Mouse (Mus musculus): ENCODE data around the gene Il24.

The Il24 gene

DNA sequence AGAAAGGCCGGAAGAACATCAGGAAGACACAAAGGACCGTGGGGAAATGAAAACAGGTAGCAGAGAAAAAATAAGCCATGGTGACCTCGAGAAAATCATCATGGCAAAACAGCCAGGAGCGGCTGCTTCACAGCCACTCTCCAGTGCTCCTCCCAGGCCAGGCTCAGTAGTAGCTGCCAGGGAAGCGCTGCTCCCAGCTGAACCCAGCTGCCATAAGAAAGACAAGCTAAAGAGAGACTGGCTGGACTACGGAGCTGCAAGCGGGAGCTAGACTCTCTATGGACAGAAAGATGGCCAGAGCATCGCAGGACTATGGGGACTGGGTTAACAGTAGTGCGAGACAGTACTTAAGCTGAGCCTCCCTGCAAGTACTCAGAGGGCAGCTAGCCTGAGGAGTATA lies 32.4 kb downstream of the Il24 start:
- no peak for DNase-seq (ENCODE audit: low spot score in 2 of 2)

DNA sequence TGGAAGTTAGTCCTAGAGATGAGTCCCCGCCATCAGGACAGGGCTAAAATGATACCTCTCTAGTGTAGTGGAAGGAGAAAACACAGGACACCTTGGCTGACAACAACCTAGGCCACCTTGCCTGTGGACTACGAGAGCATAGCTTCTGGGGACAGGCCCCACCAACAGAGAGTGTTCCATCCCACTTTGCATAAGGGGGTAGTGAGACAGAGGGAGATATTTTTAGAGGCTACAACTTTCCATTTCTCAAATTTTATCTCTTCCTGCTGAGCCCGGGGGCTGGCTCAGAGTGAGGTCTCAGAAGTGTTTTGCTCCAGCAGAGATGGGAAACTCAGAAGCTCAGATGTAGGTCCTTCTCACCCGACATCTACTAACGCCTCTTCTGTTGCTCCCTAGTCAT lies 36.8 kb downstream of the Il24 start:
- DNase-seq (ENCODE audit: low spot score in 2 of 2) = no peak

DNA sequence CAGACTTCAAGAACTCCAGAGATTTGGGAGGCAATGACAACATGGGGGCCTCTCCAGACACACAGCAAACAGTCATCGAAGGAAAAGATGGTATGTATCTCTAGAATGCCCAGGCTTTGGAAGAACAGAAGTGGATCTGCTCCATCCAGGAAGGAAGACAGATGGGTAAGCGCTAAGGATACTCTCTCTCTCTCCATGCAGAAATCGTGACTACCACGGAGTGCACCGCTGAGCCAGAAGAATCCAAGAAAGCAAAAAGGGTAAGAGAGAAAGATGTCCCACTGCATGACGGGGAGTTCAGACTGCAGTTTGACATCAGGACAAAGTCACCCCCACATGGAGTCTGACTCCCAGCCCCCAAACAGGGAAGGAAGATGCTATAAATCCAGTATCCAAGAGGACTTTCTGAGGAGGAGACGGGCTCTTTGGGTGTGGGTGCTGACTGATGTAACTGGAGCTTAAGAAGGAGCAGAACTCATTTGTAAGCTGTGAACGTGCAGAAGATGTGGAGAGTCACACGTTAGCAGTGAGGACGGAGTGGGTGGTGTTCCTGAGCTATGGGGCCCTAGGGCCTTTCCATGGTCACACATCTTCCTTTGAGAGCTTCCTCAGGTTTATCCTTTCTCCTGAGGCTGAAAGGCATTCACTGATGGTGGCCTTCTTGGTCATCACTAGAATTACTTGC lies 37.6 kb downstream of the Il24 start:
- DNase-seq (ENCODE audit: low spot score in 2 of 2) = peak in 1 of 2 experiments; percentile 22

DNA sequence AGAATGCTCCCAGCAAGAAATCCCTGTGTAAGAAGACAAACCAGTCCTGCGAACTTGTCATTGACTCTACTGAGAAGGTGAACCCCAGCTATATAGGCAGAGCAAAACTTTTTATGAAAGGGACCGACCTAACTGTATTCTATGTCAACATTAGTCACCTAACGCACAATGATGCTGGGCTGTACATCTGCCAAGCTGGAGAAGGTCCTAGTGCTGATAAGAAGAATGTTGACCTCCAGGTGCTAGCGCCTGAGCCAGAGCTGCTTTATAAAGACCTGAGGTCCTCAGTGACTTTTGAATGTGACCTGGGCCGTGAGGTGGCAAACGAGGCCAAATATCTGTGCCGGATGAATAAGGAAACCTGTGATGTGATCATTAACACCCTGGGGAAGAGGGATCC lies 42.7 kb downstream of the Il24 start:
- DNase-seq (ENCODE audit: low spot score in 2 of 2) = no peak

DNA sequence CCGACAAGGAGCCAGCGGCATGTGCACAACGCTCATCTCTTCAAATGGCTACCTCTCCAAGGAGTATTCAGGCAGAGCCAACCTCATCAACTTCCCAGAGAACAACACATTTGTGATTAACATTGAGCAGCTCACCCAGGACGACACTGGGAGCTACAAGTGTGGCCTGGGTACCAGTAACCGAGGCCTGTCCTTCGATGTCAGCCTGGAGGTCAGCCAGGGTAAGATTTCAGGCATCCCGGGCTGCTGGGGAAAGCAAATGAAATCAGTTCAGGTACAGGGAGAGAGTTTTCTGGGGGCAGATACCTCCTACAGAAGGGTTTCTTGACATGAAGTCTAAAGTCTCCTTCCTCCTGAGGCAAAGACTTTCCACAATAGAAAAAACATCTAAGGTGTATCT lies 45.6 kb downstream of the Il24 start:
- DNase-seq (ENCODE audit: low spot score in 2 of 2) = no peak

DNA sequence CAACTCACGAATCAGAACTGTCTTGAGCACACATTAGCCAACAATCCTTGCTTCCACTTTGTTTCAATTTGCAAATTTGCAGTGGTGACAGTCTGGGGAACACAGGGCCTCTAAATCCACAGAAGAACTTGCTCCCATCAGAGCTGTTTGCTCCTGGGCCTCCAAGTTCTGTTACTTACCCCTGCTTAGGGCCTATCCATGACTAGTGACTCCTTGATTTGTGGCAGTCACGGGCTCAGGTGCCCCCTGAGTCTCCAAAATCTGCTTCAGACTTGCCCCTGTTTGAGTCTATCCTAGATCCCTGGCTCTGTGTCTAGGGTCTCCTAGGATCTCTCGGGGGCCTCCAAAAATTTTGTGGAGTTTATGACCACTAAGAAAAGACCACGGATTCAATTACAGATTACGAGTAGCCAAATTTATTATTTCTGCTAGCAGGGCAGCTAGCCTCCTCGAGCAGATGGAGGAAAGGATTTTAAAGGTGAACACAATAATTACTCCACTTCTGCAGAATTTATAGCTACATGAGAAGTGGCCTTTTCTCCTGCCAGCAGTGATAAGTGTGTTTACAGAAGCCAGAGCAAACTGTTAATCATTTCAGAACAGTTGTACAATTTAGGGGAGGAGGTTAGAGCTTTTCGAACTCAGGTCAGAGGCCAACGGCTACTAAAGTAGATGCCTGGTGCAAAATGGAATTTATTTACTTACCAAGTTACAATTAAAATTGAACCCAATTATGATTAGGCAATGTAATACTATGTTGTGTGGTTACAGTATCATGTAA lies 46.5 kb downstream of the Il24 start:
- DNase-seq (ENCODE audit: low spot score in 2 of 2) = no peak

DNA sequence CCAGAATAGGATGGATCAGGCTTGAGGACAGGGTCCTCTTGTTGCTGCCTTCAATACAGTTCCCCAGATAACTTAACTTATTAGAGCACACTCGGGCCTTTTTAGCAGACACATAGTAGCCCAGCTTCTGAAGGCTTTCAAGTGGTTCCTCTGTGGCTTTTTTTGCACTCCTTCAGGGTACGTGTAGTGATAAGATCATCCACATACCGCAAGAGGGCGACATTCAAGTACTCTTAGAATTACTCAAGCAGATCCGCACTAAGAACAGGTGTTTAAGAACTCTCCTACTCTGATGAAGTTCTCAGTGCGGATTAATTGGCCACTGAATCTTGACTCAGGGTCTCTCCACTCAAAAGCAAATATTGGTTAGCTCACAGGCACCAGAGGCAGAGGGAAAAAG lies 49.0 kb downstream of the Il24 start:
- no peak for DNase-seq (ENCODE audit: low spot score in 2 of 2)

DNA sequence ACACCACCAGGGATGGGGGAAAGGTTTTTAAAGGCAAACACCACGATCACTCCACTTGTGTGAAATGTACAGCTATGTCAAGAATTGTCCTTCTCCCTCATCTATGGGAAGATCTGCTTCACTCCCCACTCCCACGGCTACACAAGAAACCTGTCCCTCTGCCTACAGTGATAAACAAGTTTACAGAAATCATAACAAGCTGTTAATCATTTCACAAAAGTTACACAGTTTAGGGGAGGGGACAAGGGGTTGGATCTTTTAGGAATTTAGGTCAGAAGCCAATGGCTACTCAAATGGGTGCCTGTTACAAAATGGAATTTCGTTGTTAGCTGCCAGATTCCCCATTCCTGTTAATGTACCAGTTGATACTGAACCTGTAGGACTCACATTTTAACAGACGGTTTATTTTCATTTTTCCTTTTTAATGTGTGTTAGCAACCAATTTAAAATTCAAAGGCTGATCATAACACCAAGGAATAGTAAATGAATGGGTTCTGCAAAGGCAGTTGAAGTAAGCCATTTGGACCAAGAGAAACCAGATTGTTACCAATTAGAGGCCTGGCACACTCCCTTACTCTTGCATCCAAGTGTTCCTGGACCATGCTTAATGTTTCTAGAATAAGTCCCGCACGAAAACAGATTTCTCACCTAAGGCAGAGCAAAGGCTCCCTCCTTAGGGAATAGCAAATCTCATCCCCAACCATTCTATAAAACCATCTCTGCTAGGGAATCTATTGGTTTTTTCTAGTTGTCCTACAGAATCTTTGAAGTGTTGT lies 51.9 kb downstream of the Il24 start:
- no peak for DNase-seq (ENCODE audit: low spot score in 2 of 2)

DNA sequence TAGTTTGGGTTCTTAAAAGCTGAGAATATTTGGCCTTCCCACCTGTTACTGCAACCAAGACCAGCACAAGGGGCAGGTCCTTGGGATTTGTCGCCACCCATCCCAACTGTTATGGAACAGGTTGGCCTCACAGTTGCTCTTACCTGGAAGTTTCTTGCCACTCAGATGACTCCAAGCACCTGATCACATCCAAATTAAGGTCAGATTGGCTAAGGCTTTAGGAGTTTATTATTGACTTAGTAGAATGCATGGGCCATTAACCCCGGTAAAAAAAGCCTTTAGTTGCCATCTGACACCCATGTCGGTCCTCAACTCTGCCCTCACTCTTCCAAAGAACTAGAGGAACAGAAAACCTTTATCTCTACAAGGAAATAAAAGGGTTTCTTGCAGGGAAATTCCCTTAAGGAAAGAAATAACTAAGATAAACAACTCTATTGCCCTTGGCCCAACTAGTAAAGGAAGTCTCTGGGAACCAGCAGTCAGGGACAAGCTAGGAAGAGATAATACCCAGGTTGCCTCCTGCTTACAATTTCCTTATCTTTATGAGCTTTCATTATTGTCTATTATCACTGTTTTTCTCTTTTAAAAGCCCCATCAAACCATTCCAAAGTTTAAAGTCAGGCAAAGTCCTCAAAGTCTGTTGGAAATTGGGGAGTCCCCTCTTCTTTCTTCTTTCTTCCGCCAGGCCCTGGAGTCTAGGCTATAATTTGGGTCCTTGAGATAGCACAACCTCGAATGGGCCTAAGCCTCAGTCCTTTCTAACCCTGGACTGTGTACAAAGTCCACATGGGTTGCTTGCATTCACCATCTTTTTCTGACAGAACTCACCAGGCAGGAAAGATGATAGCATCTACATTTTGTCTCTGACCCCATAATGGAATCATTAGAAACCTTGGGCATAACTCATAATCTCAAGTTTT lies 54.8 kb downstream of the Il24 start:
- DNase-seq (ENCODE audit: low spot score in 2 of 2) = no peak

Data from right cerebral cortex, postnatal 36 days (tissue).